Mouse (Mus musculus) neural tube, embryonic 12.5 days (tissue): ENCODE data around the gene Aup1. TPM values are rescaled to one million over a fixed set of nuclear protein-coding genes. Genes with fewer than 3 reads are reported as not detected.

ENCODE experiments used
- ATAC-seq: fragments of 200-750 bp; cut with Nextera tagmentation; 2 replicates; pipeline ENCODE4 v1.8.0; 2017; ENCODE audit warnings: low read depth, mild to moderate bottlenecking, moderate TSS enrichment, moderate library complexity; ENCODE audit not compliant: low FRiP score
- H3K27ac ChIP-seq: fragments of 300-500 bp; sonication (generic); 2 replicates; pipeline ENCODE4 v1.5.1; 2016
- H3K27me3 ChIP-seq: fragments of 300-500 bp; sonication (generic); replicated peaks from 2 replicates; pipeline ENCODE4 v1.6.1; 2016; ENCODE audit warnings: mild to moderate bottlenecking
- H3K36me3 ChIP-seq: fragments of 300-500 bp; sonication (generic); 2 replicates; pipeline ENCODE4 v1.6.1; 2016; ENCODE audit warnings: mild to moderate bottlenecking
- H3K4me1 ChIP-seq: fragments of 300-500 bp; sonication (generic); 2 replicates; pipeline ENCODE4 v1.6.1; 2016
- H3K4me2 ChIP-seq: fragments of 300-500 bp; sonication (generic); replicated peaks from 2 replicates; pipeline ENCODE4 v1.6.1; 2016; ENCODE audit warnings: mild to moderate bottlenecking
- H3K4me3 ChIP-seq: fragments of 300-500 bp; sonication (generic); 2 replicates; pipeline ENCODE4 v1.5.1; 2016
- H3K9ac ChIP-seq: fragments of 300-500 bp; sonication (generic); 2 replicates; pipeline ENCODE4 v1.6.1; 2016; ENCODE audit warnings: mild to moderate bottlenecking
- H3K9me3 ChIP-seq: fragments of 300-500 bp; sonication (generic); 2 replicates; pipeline ENCODE4 v1.6.1; 2016; ENCODE audit warnings: mild to moderate bottlenecking
- WGBS: fragments of 180-500 bp; shearing (Covaris S2); methylation state at CpG from one replicate; pipeline ENCODE4 v1.1.7; 2016; 5-methylcytosine and 5-hydroxymethylcytosine counted together
- polyA plus RNA-seq: library from polyadenylated mRNA; unstranded; fragments of >200 nt; fragmentation: Nextera tagmentation; extraction: Ambion mirVana; gene quantifications from 2 replicates; pipeline ENCODE4 v1.2.1, GENCODE M21; 2016

Gene Aup1
- polyA plus RNA-seq, 1 experiment from 2014 or later, result 167 TPM

GRCm38 (mm10) chr6:83033249-83034185 lies 20.8 kb upstream of the Aup1 start, which contains the start of the genes Dok1 and Loxl3:
Dok1 (minus strand) TSS chr6:83033471.
Loxl3 (plus strand) TSS chr6:83034173.
- no peaks in the 10 kb centered on the region for H3K9me3 ChIP-seq
- peak within 1 kb of the TSS; percentile 33 for H3K9ac ChIP-seq
- H3K4me2 ChIP-seq, result peak within 1 kb of the TSS; percentile 85
- peaks cover 34% of the 10 kb centered on the region for H3K4me1 ChIP-seq
- peak; percentile 79 for ATAC-seq
- no peaks in the 10 kb centered on the region for H3K36me3 ChIP-seq
- WGBS, result under 1% methylated on average over 51 of the region's 51 CpGs
- peak within 1 kb of the TSS; percentile 48 for H3K4me3 ChIP-seq
- no peak within 1 kb of the TSS; the same call in 1 of the 2 replicates for H3K27ac ChIP-seq
- H3K27me3 ChIP-seq, result peaks cover 44% of the 10 kb centered on the region

DNA sequence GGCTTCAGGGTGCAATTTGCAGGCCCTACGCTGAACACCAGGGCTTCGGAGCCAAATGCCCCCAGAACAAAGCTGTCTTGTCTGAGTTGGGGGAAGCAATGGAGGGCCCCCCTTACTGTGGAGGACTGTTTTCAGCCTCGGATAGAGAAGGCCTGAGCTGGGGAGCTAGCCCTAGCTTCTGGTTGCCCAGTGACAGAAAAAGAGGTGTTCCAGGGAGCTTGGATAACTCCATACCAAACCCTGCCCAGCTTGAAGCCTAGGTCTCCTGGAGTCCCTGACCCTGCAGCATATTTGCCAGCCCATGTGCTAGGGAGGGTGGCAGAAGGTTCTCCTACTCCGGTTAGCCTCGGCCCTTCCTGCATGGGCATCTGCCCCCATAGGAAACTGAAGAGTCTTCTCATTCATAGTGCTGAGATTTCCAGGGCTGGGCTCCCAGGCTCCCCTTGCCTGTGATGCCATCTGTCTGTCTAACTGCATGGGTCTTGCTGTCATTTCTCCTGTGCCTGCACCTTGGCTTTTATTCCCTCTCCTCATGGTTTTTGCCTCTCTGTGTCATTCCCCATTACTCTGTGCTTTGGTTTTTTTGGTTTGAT lies 19.8 kb upstream of the Aup1 start:
- H3K4me2 ChIP-seq, result peak overlapping the region; percentile 85
- 20% methylated on average over 5 of the region's 5 CpGs for WGBS
- H3K9ac ChIP-seq, result 0 out of 2 replicates have a peak overlapping the region, but pooled peaks have one; percentile 33
- peaks cover 36% of the 10 kb centered on the region for H3K4me1 ChIP-seq
- H3K9me3 ChIP-seq, result no peaks in the 10 kb centered on the region
- H3K4me3 ChIP-seq, result peak overlapping the region; percentile 48
- ATAC-seq, result no peak
- H3K27me3 ChIP-seq, result peaks cover 44% of the 10 kb centered on the region
- no peak overlapping the region; the same call in 1 of the 2 replicates for H3K27ac ChIP-seq
- no peaks in the 10 kb centered on the region for H3K36me3 ChIP-seq

DNA sequence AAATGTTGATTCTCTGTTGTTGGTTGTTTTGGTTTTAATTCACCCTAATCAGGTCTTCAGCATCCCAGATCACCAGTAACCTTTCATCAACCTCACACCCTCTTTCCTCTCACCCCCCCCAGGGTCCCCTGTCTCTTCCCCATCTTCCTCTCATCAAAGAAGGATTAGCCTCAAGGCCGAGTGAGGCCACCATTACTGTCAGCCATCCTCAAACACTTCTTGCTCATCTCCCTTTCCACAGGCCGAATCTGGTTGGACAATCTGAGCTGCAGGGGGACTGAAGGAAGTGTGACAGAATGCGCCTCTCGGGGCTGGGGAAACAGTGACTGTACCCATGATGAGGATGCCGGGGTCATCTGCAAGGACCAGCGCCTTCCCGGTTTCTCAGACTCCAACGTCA lies 17.1 kb upstream of the Aup1 start:
- WGBS, result 87% methylated on average over 8 of the region's 8 CpGs
- Histone ChIP-seq H3K27me3 (peaks cover 26% of the 10 kb centered on the region), H3K9me3 (no peaks in the 10 kb centered on the region), H3K4me2 (no peak overlapping the region), H3K27ac (no peak overlapping the region), H3K4me1 (peaks cover 32% of the 10 kb centered on the region), H3K36me3 (no peaks in the 10 kb centered on the region), H3K9ac (no peak overlapping the region), H3K4me3 (no peak overlapping the region)
- ATAC-seq, result no peak

GRCm38 (mm10) chr6:83038496-83039012 lies 15.8 kb upstream of the Aup1 start:
- H3K36me3 ChIP-seq, result no peaks in the 10 kb centered on the region
- ATAC-seq, result peak; percentile 45
- H3K4me2 ChIP-seq, result peak overlapping the region; percentile 62
- H3K27me3 ChIP-seq, result peaks cover 18% of the 10 kb centered on the region
- 0 out of 2 replicates have a peak overlapping the region, but pooled peaks have one; percentile 14 for H3K9ac ChIP-seq
- H3K4me3 ChIP-seq, result peak overlapping the region; percentile 15
- 8% methylated on average over 24 of the region's 24 CpGs for WGBS
- H3K4me1 ChIP-seq, result peaks cover 19% of the 10 kb centered on the region
- no peaks in the 10 kb centered on the region for H3K9me3 ChIP-seq
- H3K27ac ChIP-seq, result no peak overlapping the region

DNA sequence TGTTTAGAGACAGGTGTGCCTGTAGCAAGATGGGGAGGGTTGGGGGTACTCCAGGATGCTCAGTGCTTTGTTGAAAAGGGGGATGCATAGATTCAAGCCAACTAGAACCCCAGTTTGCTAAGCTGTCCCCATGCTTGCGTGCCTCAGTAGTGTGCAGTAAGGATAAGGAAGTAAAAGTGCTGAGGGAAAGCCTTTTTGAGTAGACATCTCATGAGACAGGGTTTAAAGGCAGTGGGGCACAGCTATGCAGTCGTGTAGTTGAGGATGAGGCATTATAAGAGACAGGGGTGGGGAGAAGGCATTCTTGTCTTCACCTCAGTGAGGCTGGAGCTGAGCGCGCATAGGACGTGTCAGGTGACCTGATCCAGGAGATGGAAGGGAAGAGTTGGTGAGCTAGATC lies 13.7 kb upstream of the Aup1 start:
- no peak for ATAC-seq
- Histone ChIP-seq H3K36me3 (no peaks in the 10 kb centered on the region), H3K27ac (no peak overlapping the region), H3K4me1 (peaks cover 8% of the 10 kb centered on the region), H3K9me3 (no peaks in the 10 kb centered on the region), H3K4me3 (no peak overlapping the region), H3K9ac (no peak overlapping the region), H3K4me2 (no peak overlapping the region), H3K27me3 (peaks cover 7% of the 10 kb centered on the region)
- WGBS, result 85% methylated on average over 5 of the region's 5 CpGs

- Histone ChIP-seq H3K36me3 (no peaks in the 10 kb centered on the region), H3K4me2 (no peak overlapping the region), H3K27me3 (no peaks in the 10 kb centered on the region), H3K9me3 (no peaks in the 10 kb centered on the region), H3K27ac (no peak overlapping the region), H3K4me3 (no peak overlapping the region), H3K9ac (no peak overlapping the region), H3K4me1 (peaks cover 2% of the 10 kb centered on the region; the same call in 1 of the 2 replicates)
- ATAC-seq, result no peak
- 69% methylated on average over 6 of the region's 6 CpGs for WGBS
These were observed 10.8 kb upstream of the Aup1 start for GRCm38 (mm10) chr6:83043561-83043960.

DNA sequence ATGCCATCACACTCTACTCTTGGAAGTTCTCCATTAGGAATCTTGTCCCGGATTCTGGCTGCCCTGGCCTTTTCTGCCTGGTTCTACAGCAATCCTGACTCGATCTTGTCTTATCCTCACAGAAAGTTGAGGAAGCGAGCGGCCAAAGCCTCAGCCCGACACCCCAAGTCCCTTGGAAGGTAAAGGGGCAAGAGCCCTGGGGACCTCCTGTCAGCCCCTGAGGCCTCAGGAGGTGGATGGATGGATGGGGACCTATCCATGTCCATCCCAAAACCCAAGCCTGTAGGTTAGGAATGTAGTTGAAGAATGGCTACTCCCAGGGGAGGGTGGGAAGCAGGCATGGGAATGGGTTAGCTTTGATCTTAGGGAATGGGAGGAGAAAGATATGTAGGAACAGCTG lies 10.3 kb upstream of the Aup1 start:
- Histone ChIP-seq H3K4me2 (no peak overlapping the region), H3K9me3 (no peaks in the 10 kb centered on the region), H3K27me3 (no peaks in the 10 kb centered on the region), H3K36me3 (no peaks in the 10 kb centered on the region), H3K9ac (no peak overlapping the region), H3K4me1 (no peaks in the 10 kb centered on the region), H3K27ac (no peak overlapping the region), H3K4me3 (no peak overlapping the region)
- 89% methylated on average over 5 of the region's 5 CpGs for WGBS
- ATAC-seq, result no peak

GRCm38 (mm10) chr6:83044742-83045141 lies 9.6 kb upstream of the Aup1 start:
- ATAC-seq, result no peak
- H3K4me3 ChIP-seq, result no peak overlapping the region
- 75% methylated on average over 9 of the region's 9 CpGs for WGBS
- no peaks in the 10 kb centered on the region for H3K36me3 ChIP-seq
- no peak overlapping the region for H3K4me2 ChIP-seq
- no peak overlapping the region for H3K9ac ChIP-seq
- no peak overlapping the region for H3K27ac ChIP-seq
- no peaks in the 10 kb centered on the region for H3K9me3 ChIP-seq
- H3K4me1 ChIP-seq, result no peaks in the 10 kb centered on the region
- H3K27me3 ChIP-seq, result no peaks in the 10 kb centered on the region

DNA sequence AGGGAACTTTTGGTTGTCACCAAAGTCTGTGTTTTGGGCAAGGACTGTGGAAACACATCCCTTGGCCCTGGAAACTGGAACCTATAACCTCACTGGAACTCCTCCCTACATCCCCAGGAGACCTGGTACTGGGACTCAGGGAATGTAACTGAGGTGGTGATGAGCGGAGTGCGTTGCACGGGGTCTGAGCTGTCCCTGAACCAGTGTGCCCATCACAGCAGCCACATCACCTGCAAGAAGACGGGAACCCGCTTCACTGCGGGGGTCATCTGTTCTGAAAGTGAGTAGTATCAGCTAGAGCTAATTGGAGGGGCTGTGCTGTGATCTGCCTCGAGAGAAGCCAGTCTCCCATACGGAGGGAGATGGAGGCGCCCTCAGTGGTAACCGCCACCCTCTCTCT lies 5.0 kb upstream of the Aup1 start:
- no peaks in the 10 kb centered on the region for H3K27me3 ChIP-seq
- H3K9ac ChIP-seq, result no peak overlapping the region
- no peaks in the 10 kb centered on the region for H3K9me3 ChIP-seq
- H3K4me2 ChIP-seq, result no peak overlapping the region
- H3K36me3 ChIP-seq, result peaks cover 14% of the 10 kb centered on the region
- WGBS, result 72% methylated on average over 10 of the region's 10 CpGs
- peaks cover 11% of the 10 kb centered on the region for H3K4me1 ChIP-seq
- no peak overlapping the region for H3K4me3 ChIP-seq
- no peak for ATAC-seq
- H3K27ac ChIP-seq, result no peak overlapping the region

DNA sequence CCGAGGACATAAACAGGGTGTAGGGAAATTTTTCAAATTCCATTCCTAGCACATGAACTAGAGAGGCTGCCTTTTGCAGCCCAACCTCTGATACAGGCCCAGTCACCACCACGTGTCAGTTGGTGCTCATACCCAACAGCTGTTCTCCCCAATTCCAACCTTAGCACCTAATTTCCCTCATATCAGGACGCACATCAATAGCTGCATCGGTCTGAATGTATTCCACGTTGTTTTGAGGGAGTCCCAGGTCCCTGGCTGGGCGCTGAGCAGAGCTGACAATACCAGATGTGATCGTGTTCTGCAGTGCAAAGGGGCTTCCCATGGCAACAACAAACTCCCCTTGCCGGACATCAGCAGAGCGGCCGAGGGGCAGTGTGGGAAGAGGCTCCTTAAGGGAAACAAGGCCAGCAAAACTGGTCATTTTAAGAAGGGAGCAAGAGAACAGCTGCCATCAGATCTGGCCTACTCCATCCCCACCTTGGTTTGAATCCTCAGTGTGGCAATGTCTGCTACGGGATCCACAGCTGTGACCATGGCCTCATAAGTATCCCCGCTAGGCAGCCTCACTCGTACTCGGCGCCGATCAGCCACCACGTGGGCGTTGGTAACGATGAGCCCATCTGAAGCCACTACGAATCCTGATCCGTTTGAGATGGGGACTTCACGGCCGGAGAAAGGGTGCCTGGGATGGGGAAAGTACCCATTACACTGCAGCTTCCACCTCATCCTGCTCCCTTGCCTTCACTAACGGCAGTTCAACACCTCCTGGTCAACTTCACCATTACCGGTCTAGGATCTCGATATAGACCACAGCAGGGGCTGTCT lies 973 bp upstream of the Aup1 start:
- peak; percentile 23 for ATAC-seq
- Histone ChIP-seq H3K4me3 (peak overlapping the region; percentile 95), H3K27ac (no peak overlapping the region), H3K4me2 (peak overlapping the region; percentile 93), H3K9ac (peak overlapping the region; percentile 95), H3K4me1 (peaks cover 22% of the 10 kb centered on the region), H3K36me3 (peaks cover 32% of the 10 kb centered on the region), H3K9me3 (no peaks in the 10 kb centered on the region), H3K27me3 (no peaks in the 10 kb centered on the region)
- 3% methylated on average over 26 of the region's 26 CpGs for WGBS

DNA sequence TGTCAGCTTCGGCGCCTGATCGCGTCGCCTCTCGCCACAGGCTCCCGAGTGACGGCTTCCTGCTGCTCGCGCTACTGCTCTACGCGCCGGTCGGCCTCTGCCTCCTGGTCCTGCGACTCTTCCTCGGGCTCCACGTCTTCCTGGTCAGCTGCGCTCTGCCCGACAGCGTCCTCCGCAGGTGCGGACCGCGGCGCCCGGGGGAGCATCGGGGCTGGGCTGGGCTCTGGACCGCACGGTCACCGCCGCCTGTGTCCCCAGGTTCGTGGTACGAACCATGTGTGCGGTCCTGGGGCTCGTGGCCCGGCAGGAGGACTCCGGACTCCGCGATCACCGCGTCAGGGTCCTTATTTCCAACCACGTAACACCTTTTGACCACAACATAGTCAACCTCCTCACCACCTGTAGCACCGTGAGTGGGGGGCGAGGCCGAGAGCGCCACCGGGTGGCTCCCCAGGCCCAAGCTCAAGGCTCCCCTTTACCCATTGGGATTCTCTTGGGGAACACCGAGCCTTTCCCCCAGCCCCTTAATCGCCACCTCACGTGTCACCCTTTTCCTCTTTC lies 630 bp downstream of the Aup1 start, which contains the start of gene Htra2:
Gene Htra2 (minus strand): TSS at position 403 of the 561 bp plus-strand sequence.
- peaks cover 22% of the 10 kb centered on the region for H3K4me1 ChIP-seq
- no peaks in the 10 kb centered on the region for H3K9me3 ChIP-seq
- H3K27me3 ChIP-seq, result no peaks in the 10 kb centered on the region
- H3K4me2 ChIP-seq, result peak within 1 kb of the TSS; percentile 93
- H3K27ac ChIP-seq, result peak within 1 kb of the TSS; percentile 53; the same call in 1 of the 2 replicates
- under 1% methylated on average over 50 of the region's 50 CpGs for WGBS
- H3K4me3 ChIP-seq, result peak within 1 kb of the TSS; percentile 95
- peaks cover 32% of the 10 kb centered on the region for H3K36me3 ChIP-seq
- H3K9ac ChIP-seq, result peak within 1 kb of the TSS; percentile 95
- ATAC-seq, result peak; percentile 57
